Mouse (Mus musculus) ES-E14 (cell line): ENCODE data around the gene Camkk2. TPM values are rescaled to one million over a fixed set of nuclear protein-coding genes. Genes with fewer than 3 reads are reported as not detected.

Source experiments
- DNase-seq: peaks from one replicate; pipeline ENCODE4 v3.0.0-alpha.2; 2013; ENCODE audit warnings: low read depth, low spot score
- H3K27ac ChIP-seq: 2 replicates; pipeline ENCODE4 v1.5.1; 2012; ENCODE audit warnings: low read depth, mild to moderate bottlenecking, low read length, moderate library complexity, mixed read lengths; ENCODE audit not compliant: poor library complexity, insufficient read depth, severe bottlenecking
- H3K36me3 ChIP-seq: 2 replicates; pipeline ENCODE4 v1.6.1; 2012; ENCODE audit warnings: mild to moderate bottlenecking, low read length, moderate library complexity, mixed read lengths; ENCODE audit not compliant: control insufficient read depth, poor library complexity, insufficient read depth, severe bottlenecking
- H3K4me1 ChIP-seq, 2 experiments: fragments of 150-350 bp in 1 of 2; sonication (generic) in 1 of 2; 2 replicates each; pipeline ENCODE4 v1.6.1; 2012; ENCODE audit warnings: low read length in 2 of 2, mild to moderate bottlenecking in 1 of 2, mixed read lengths in 1 of 2; ENCODE audit not compliant: control insufficient read depth in 2 of 2, insufficient read depth in 2 of 2, poor library complexity in 1 of 2
- H3K4me3 ChIP-seq, 2 experiments: fragments of 150-350 bp in 1 of 2; sonication (generic) in 1 of 2; 2 replicates each; pipeline ENCODE4 v1.5.1; 2012; ENCODE audit warnings: low read length in 2 of 2, low read depth in 1 of 2, mild to moderate bottlenecking in 1 of 2, mixed read lengths in 1 of 2; ENCODE audit not compliant: insufficient read depth in 1 of 2, poor library complexity in 1 of 2, severe bottlenecking in 1 of 2
- H3K9ac ChIP-seq: 2 replicates; pipeline ENCODE4 v1.6.1; 2012; ENCODE audit warnings: low read depth, mild to moderate bottlenecking, low read length, mixed read lengths; ENCODE audit not compliant: poor library complexity, insufficient read depth, severe bottlenecking
- H3K9me3 ChIP-seq: fragments of 150-350 bp; sonication (generic); 2 replicates; pipeline ENCODE4 v1.6.1; 2012; ENCODE audit warnings: low read depth, mild to moderate bottlenecking, low read length; ENCODE audit not compliant: control insufficient read depth, insufficient read depth
- CHD2 ChIP-seq: IDR thresholded peaks from 2 replicates; pipeline ENCODE4 v1.6.1; 2014; ENCODE audit warnings: mild to moderate bottlenecking, low read depth, low read length, inconsistent platforms
- HCFC1 ChIP-seq: IDR thresholded peaks from 2 replicates; pipeline ENCODE4 v1.6.1; 2012; ENCODE audit warnings: low read length, inconsistent platforms, borderline replicate concordance; ENCODE audit not compliant: insufficient read depth
- MAFK ChIP-seq: IDR thresholded peaks from 2 replicates; pipeline ENCODE4 v1.6.1; 2014; ENCODE audit warnings: mild to moderate bottlenecking, low read depth, low read length, inconsistent platforms; ENCODE audit not compliant: insufficient read depth
- ZC3H11A ChIP-seq: IDR thresholded peaks from 2 replicates; pipeline ENCODE4 v1.6.1; 2012; ENCODE audit warnings: low read depth, mild to moderate bottlenecking, inconsistent platforms, low read length, borderline replicate concordance
- ZNF384 ChIP-seq: IDR thresholded peaks from 2 replicates; pipeline ENCODE4 v1.6.1; 2012; ENCODE audit warnings: low read depth, low read length, inconsistent platforms
- in situ Hi-C, 2 experiments: fragments of 600-800 bp; cut with MboI; formaldehyde crosslinking; loops; one replicate each; pipeline ENCODE4 v1.15.1; 2025; ENCODE audit warnings: low sequenced_read_pairs in 2 of 2, inconsistent platforms in 1 of 2; ENCODE audit not compliant: unreplicated experiment in 2 of 2
- total RNA-seq: library from RNA; depleted of rRNA; stranded (reverse); fragments of 300-350 nt; gene quantifications from 2 replicates; pipeline ENCODE4 v1.2.3, GENCODE M21; 2012; rRNA removed

The Camkk2 gene
- total RNA-seq, 1 experiment: 12.7 TPM

DNA sequence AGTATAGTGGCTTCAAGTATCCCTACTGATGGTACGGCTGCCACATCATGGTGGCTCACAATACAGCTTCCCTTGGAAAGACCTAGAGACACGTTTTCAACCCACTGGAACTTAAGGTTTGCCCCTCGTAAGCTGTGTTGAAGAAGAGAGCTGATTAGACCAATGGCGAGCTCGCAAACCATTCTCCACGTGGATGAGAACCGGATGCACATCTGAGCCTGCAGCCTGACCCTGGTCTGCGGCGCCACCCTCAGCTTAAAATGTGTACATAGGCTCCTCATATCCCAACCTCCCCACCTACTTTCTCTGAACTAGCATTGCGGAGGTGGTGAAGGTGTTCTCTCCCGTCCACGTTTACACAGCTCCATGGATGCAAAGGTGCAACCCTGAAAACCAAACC, 97.9 kb downstream of the Camkk2 start:
- Histone ChIP-seq H3K36me3 (no peaks in the 10 kb centered on the region), H3K4me3 (no peak overlapping the region), H3K9me3 (no peaks in the 10 kb centered on the region), H3K4me1 (no peaks in the 10 kb centered on the region; a peak in 1 of 4 replicates), H3K9ac (no peak overlapping the region), H3K27ac (no peak overlapping the region)
- TF ChIP-seq CHD2: no peak
- TF ChIP-seq MAFK: no peak
- TF ChIP-seq ZC3H11A: no peak
- no peak for TF ChIP-seq HCFC1
- TF ChIP-seq ZNF384: no peak
- DNase-seq: no peak
- in situ Hi-C loops: no loop called here

Other genes with a start within 250 kb of the Camkk2 start
- gene Ift81, start 164.9 kb downstream of the Camkk2 start, total RNA-seq: 6.4 and 7.4 TPM in 2 replicates
- 10.5 and 13.5 TPM in 2 replicates for gene P2rx7, start 135.5 kb downstream of the Camkk2 start, total RNA-seq
- gene P2rx4, start 71.9 kb downstream of the Camkk2 start, total RNA-seq: 7.5 and 12.6 TPM in 2 replicates
- gene Anapc5, start 41.9 kb upstream of the Camkk2 start, total RNA-seq: 285 and 344 TPM in 2 replicates
- gene Rnf34, start 70.6 kb upstream of the Camkk2 start, total RNA-seq: 22.0 and 26.1 TPM in 2 replicates
- gene Kdm2b, start 210.4 kb upstream of the Camkk2 start, total RNA-seq: 66.1 and 68.6 TPM in 2 replicates
- gene Orai1, start 235.7 kb upstream of the Camkk2 start, total RNA-seq: 20.0 and 33.4 TPM in 2 replicates